Mouse (Mus musculus) midbrain, embryonic 13.5 days (tissue): ENCODE measurements around the gene Slc11a1. TPM values are rescaled to one million over a fixed set of nuclear protein-coding genes. Genes with fewer than 3 reads are reported as not detected.

Source experiments
- ATAC-seq: fragments of 200-750 bp; cut with Nextera tagmentation; 2 replicates; pipeline ENCODE4 v1.8.0; 2017; ENCODE audit warnings: mild to moderate bottlenecking, moderate TSS enrichment, moderate library complexity
- H3K27ac ChIP-seq: fragments of 300-500 bp; sonication (generic); 2 replicates; pipeline ENCODE4 v1.5.1; 2015; ENCODE audit warnings: inconsistent platforms, mild to moderate bottlenecking, moderate library complexity
- H3K27me3 ChIP-seq: fragments of 300-500 bp; sonication (generic); 2 replicates; pipeline ENCODE4 v1.6.1; 2015; ENCODE audit warnings: mild to moderate bottlenecking, inconsistent platforms
- H3K36me3 ChIP-seq: fragments of 300-500 bp; sonication (generic); 2 replicates; pipeline ENCODE4 v1.6.1; 2015; ENCODE audit warnings: mild to moderate bottlenecking, inconsistent platforms
- H3K4me1 ChIP-seq: fragments of 300-500 bp; sonication (generic); replicated peaks from 2 replicates; pipeline ENCODE4 v1.6.1; 2015; ENCODE audit warnings: inconsistent platforms
- H3K4me2 ChIP-seq: fragments of 300-500 bp; sonication (generic); replicated peaks from 2 replicates; pipeline ENCODE4 v1.6.1; 2015; ENCODE audit warnings: moderate library complexity, mild to moderate bottlenecking, inconsistent platforms
- H3K4me3 ChIP-seq: fragments of 300-500 bp; sonication (generic); replicated peaks from 2 replicates; pipeline ENCODE4 v1.5.1; 2015; ENCODE audit warnings: mild to moderate bottlenecking, inconsistent platforms
- H3K9ac ChIP-seq: fragments of 300-500 bp; sonication (generic); replicated peaks from 2 replicates; pipeline ENCODE4 v1.6.1; 2015; ENCODE audit warnings: mild to moderate bottlenecking, inconsistent platforms
- H3K9me3 ChIP-seq: fragments of 300-500 bp; sonication (generic); 2 replicates; pipeline ENCODE4 v1.6.1; 2016; ENCODE audit warnings: mild to moderate bottlenecking, inconsistent platforms
- WGBS: fragments of 180-500 bp; shearing (Covaris S2); methylation state at CpG from one replicate; pipeline ENCODE4 v1.1.7; 2015; 5-methylcytosine and 5-hydroxymethylcytosine counted together
- polyA plus RNA-seq: library from polyadenylated mRNA; unstranded; fragments of >200 nt; fragmentation: Nextera tagmentation; extraction: Ambion mirVana; gene quantifications from 2 replicates; pipeline ENCODE4 v1.2.1, GENCODE M21; 2015

Slc11a1 gene
- polyA plus RNA-seq, 1 experiment from 2014 or later: 2.9 TPM

DNA sequence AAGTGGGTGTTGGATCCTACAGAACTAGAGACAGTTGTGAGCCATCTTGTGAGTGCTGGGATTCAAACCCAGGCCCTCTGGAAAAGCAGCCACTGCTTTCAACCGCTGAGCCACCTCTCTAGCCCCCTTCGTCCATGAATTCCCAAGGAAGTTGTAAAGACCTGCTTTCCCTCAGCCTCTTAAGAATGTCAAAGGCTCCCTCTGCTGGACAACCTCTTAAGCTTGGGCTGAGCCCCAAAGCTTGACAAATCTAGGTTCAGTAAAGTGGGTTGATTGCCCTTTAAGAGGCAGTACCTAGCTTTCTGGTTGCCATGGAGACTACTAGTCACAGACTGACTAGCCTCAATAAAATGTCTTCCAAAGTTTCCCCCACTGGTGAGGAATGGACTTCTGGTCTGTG lies 13.2 kb upstream of the Slc11a1 start, which contains the start of gene Catip:
Gene Catip (plus strand): TSS at position 297 of the 400 bp plus-strand sequence.
- peak; percentile 71 for ATAC-seq
- Histone ChIP-seq H3K36me3 (no peaks in the 10 kb centered on the region), H3K9ac (no peak within 1 kb of the TSS), H3K27ac (no peak within 1 kb of the TSS), H3K4me2 (no peak within 1 kb of the TSS), H3K27me3 (no peaks in the 10 kb centered on the region), H3K4me1 (no peaks in the 10 kb centered on the region), H3K9me3 (no peaks in the 10 kb centered on the region), H3K4me3 (no peak within 1 kb of the TSS)
- 2% methylated on average over 2 of the region's 2 CpGs for WGBS

DNA sequence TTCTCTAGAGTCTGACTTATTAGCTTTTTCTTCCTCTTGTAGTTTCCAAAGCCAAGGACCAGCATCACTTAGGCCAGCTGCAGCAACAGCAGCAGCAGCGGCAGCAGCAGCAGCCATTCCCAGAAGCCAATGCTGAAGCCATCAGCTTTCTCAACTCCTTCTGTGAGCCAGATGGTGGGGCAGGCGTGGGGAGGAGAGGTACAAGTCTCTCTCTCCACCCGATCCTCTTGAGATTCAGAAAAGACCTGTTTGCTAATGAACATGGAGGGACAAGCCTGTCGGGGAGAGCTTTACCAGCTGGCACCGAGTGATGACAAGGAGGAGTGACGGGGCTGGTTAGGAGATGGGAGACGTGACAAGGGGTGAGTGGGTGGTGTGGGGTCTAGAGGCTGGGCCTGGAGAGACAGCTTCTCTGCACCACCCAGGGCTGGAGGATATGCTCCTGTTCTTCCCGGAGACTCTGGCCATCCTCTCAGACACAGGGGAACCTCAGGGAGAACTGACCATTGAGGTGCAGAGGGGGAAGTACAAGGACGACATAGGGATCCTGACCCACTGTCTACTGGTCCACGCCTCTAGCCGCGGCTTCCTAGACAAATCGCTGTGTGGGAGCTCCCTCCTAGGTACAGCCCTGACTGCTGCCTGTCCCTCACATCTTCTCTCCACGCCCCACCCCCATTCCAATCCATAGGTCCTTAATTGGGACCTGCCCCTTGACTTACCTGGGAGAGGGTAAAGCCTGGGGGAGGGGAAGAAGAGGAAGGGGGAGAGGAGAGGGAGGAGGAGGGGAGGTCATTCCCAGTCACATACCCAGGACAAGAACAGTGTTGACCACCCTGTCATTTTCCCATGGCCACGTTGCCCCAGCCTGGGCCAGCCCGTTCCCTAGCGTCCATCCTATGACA lies 12.4 kb upstream of the Slc11a1 start:
- 70% methylated on average over 17 of the region's 17 CpGs for WGBS
- Histone ChIP-seq H3K27me3 (peaks cover 7% of the 10 kb centered on the region), H3K4me3 (no peak overlapping the region), H3K4me1 (no peaks in the 10 kb centered on the region), H3K9me3 (no peaks in the 10 kb centered on the region), H3K27ac (no peak overlapping the region), H3K36me3 (no peaks in the 10 kb centered on the region), H3K4me2 (no peak overlapping the region), H3K9ac (no peak overlapping the region)
- ATAC-seq: peak; percentile 50

DNA sequence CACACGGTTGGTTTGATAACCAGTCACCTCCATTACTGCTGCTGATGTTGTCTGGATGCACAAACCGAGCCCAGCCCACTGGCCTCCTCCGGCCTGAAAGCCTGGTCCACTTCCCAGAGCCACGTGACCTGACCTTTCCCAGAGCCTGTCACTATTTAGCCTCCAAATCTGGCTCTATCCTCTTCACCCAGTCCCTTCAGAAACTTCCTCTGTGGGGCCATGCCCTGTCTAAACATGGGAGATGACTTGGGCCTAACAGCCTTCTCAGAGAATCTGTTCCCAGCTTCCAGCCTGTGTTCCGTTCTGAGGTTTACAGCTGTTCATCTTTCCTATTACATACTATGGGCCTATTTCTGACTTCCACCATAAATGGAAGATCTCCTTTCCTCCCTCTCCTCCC lies 11.6 kb upstream of the Slc11a1 start:
- no peak for ATAC-seq
- 81% methylated on average over 5 of the region's 5 CpGs for WGBS

DNA sequence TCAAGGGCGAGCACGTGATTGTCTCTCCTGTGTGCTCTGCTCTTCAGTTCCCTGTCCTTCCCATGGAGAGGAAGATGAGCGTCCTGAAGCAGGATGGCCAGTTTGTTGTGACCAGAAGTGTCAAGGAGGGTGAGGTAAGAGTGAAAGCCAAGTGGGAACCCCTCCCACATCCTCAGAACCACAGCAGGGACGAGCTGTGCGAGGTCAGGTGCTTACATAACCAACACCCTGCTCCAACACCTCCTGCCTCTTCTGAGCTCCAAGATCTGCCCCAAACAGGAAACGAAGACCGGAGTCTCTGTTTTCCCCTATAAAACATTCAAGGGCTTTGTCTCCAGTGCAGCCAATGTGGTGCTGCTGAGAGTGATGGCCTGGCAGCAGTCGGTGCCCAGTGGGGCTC lies 10.7 kb upstream of the Slc11a1 start:
- Histone ChIP-seq H3K36me3 (no peaks in the 10 kb centered on the region), H3K27me3 (peaks cover 15% of the 10 kb centered on the region), H3K4me1 (peaks cover 5% of the 10 kb centered on the region; the same call in 1 of the 2 replicates), H3K4me2 (no peak overlapping the region), H3K9me3 (no peaks in the 10 kb centered on the region), H3K4me3 (no peak overlapping the region), H3K9ac (no peak overlapping the region), H3K27ac (no peak overlapping the region)
- WGBS: 80% methylated on average over 8 of the region's 8 CpGs
- no peak for ATAC-seq

More for the DNA sequence above, 11.6 kb upstream of the Slc11a1 start:
- Histone ChIP-seq H3K4me2 (no peak overlapping the region), H3K27me3 (peaks cover 15% of the 10 kb centered on the region), H3K4me3 (no peak overlapping the region), H3K27ac (no peak overlapping the region), H3K9ac (no peak overlapping the region), H3K36me3 (no peaks in the 10 kb centered on the region), H3K4me1 (peaks cover 5% of the 10 kb centered on the region; the same call in 1 of the 2 replicates), H3K9me3 (no peaks in the 10 kb centered on the region)

DNA sequence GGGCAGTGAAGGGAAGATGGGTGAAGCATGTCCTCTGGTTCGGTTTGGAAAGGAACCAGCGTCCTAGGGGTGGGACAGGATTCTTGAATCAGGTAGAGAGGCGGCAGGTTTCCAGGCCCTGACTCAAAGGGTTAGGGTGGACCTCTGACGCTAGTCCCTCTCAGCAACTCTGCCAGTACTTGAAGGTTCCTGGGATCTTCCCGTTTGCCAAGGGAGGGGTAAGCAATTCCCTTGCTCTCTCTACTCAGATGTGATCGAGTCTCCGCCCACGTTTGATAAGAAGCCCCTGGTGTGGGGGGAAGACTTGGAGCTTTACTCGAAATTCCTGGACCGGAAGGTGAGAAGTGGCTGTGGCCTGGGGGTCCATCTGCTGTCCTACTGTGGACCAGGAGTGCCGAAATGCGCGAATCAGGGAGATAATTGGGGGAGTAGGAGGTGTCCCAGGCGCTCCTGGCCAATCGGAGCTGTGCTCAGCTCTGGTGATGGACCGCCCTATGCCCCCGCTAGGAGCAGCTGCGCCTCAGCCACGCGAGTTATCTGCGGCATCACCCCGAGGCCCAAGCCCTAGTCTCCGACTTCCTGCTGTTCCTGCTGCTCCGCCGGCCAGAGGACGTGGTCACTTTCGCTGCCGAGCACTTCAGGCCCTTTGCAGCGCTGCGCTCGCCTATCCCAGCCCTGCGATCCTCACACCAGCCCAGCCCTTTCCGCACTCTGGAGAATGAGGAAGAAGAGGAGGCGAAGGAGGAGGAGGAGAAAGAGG lies 6.9 kb upstream of the Slc11a1 start:
- peak; percentile 68; the same call in 1 of the 2 replicates for ATAC-seq
- Histone ChIP-seq H3K27me3 (peaks cover 15% of the 10 kb centered on the region), H3K4me1 (peaks cover 5% of the 10 kb centered on the region; the same call in 1 of the 2 replicates), H3K4me3 (peak overlapping the region; percentile 30), H3K9ac (peak overlapping the region; percentile 48; the same call in 1 of the 2 replicates), H3K9me3 (no peaks in the 10 kb centered on the region), H3K4me2 (peak overlapping the region; percentile 56), H3K36me3 (no peaks in the 10 kb centered on the region), H3K27ac (no peak overlapping the region)
- 22% methylated on average over 34 of the region's 34 CpGs for WGBS

DNA sequence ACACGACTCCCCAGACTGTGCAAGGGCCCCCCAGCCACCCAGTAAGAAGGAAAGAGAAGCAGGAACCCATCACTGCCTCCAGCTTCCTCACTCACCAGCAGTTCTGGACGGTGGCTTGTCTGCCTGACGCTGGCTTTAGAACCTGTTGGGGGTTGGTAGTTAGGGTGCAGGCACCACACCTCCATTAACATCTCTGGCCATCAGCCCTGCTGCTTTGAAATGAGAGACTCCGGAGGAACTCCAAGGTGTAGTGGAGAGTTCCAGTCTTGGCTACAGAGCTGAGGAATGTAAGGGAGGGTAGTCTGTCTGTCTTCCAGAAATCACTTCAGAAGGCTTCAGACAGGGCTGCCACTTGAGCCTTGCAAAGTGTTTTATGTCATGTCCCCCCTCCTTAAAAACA lies 5.0 kb upstream of the Slc11a1 start:
- no peak overlapping the region for H3K27ac ChIP-seq
- H3K4me1 ChIP-seq: peaks cover 5% of the 10 kb centered on the region; the same call in 1 of the 2 replicates
- ATAC-seq: no peak
- H3K9ac ChIP-seq: no peak overlapping the region
- no peak overlapping the region for H3K4me2 ChIP-seq
- H3K27me3 ChIP-seq: peaks cover 15% of the 10 kb centered on the region
- no peaks in the 10 kb centered on the region for H3K36me3 ChIP-seq
- no peak overlapping the region for H3K4me3 ChIP-seq
- WGBS: 45% methylated on average over 4 of the region's 4 CpGs
- H3K9me3 ChIP-seq: no peaks in the 10 kb centered on the region

DNA sequence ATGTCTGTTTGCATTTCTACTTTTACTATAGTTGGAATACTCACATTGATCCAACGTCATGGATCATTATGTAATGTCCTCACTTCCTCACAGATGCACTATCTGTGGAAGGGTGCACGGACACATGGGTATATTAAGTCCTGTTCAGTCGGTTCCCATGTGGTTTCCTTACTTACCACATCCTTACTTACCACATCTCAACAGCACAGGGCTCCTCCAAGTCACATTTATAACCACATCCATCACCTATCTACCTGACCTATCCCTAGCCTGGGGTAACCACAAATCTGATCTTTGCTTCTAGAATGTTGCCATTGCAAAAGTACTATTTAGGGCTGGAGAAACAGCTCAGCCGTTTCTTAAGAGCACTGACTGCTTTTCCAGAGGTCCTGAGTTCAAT lies 1.6 kb upstream of the Slc11a1 start:
- WGBS: 86% methylated on average over 4 of the region's 4 CpGs
- no peaks in the 10 kb centered on the region for H3K36me3 ChIP-seq

DNA sequence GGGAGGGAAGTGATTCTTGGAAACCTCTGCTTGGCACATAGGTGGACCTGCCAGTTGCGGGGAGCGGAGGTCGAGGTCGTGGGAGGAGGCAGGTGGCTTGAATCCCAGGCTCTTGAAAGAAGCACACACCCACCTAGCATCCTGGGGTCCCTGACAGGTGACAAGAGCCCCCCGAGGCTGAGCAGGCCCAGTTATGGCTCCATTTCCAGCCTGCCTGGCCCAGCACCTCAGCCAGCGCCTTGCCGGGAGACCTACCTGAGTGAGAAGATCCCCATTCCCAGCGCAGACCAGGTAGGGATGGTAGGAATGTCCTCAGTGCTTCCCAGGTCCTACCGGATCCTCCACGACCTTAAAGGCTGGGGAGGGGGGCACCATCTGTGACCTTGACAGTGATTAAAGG lies 566 bp downstream of the Slc11a1 start:
- Histone ChIP-seq H3K27ac (no peak overlapping the region), H3K4me1 (no peaks in the 10 kb centered on the region), H3K4me2 (no peak overlapping the region), H3K9me3 (no peaks in the 10 kb centered on the region), H3K36me3 (no peaks in the 10 kb centered on the region), H3K27me3 (no peaks in the 10 kb centered on the region), H3K9ac (no peak overlapping the region), H3K4me3 (no peak overlapping the region)
- 75% methylated on average over 10 of the region's 10 CpGs for WGBS
- ATAC-seq: no peak

More for the DNA sequence above, 1.6 kb upstream of the Slc11a1 start:
- Histone ChIP-seq H3K9ac (no peak overlapping the region), H3K4me1 (peaks cover 1% of the 10 kb centered on the region; the same call in 1 of the 2 replicates), H3K9me3 (no peaks in the 10 kb centered on the region), H3K27ac (no peak overlapping the region), H3K4me2 (no peak overlapping the region), H3K27me3 (no peaks in the 10 kb centered on the region), H3K4me3 (no peak overlapping the region)
- no peak for ATAC-seq

DNA sequence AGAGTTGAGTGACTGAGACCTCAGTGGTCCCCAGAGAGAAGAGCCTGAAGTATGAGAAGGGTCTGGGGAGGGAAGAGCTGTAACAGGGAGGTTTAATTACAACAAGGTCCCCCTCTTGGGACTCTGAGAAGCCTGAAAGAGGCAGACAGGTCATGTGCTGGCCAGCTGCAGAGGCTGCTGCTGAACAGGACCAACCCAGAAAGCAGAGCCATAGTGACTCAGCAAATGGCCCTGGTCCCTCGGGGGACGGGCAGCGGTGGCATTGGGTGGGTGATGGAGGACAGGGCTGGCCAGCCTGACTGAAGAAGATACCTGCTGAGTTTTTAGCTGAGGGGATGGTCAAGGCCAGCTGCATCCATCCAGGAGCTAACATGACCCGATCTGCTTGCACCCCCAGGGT lies 1.4 kb downstream of the Slc11a1 start:
- ATAC-seq: no peak
- no peaks in the 10 kb centered on the region for H3K36me3 ChIP-seq
- H3K27me3 ChIP-seq: no peaks in the 10 kb centered on the region
- no peaks in the 10 kb centered on the region for H3K9me3 ChIP-seq
- H3K4me2 ChIP-seq: no peak overlapping the region
- H3K27ac ChIP-seq: no peak overlapping the region
- no peak overlapping the region for H3K9ac ChIP-seq
- 91% methylated on average over 4 of the region's 4 CpGs for WGBS
- H3K4me1 ChIP-seq: no peaks in the 10 kb centered on the region
- H3K4me3 ChIP-seq: no peak overlapping the region

DNA sequence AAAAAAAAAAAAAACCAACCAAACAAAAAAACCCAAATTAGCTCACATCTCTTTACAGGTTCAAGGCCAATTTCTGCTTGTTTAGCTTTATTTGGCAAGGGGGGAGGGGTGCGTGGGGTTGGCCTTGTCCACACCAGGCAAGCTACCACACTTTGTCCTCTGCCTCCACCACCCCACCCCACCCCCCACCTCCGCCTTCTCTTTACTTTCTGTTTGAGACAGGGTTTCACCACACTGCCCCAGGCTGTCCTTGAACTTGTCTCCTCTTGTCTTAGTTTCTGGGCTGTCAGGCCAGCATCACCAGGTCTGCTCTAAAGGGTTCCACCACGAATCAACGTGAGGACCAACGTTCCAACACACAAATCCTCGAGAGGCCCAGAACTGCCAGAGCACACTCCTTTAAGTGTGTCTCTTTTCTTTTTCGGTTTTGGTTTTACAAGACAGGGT lies 4.1 kb downstream of the Slc11a1 start:
- Histone ChIP-seq H3K9me3 (no peaks in the 10 kb centered on the region), H3K4me1 (no peaks in the 10 kb centered on the region), H3K4me2 (no peak overlapping the region), H3K27me3 (no peaks in the 10 kb centered on the region), H3K27ac (no peak overlapping the region), H3K9ac (no peak overlapping the region), H3K4me3 (no peak overlapping the region), H3K36me3 (no peaks in the 10 kb centered on the region)
- ATAC-seq: no peak
- WGBS: 89% methylated on average over 7 of the region's 7 CpGs

DNA sequence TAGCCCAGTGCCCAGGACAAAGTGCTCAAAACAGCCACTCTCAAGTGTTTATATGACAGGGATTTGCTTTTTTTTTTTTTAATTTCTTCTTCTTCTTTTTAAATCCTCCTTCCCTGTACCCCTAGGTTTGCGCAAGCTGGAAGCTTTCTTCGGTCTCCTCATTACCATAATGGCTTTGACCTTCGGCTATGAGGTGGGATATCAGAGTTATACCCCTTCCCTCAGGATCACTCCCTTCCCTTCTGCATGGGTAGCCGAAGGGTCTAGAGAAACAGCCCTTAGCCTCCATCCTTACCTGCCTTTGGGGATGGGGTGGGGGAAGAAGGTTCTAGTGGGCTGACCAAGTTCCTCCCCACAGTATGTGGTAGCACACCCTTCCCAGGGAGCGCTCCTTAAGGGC lies 5.5 kb downstream of the Slc11a1 start:
- ATAC-seq: no peak
- WGBS: 86% methylated on average over 5 of the region's 5 CpGs

DNA sequence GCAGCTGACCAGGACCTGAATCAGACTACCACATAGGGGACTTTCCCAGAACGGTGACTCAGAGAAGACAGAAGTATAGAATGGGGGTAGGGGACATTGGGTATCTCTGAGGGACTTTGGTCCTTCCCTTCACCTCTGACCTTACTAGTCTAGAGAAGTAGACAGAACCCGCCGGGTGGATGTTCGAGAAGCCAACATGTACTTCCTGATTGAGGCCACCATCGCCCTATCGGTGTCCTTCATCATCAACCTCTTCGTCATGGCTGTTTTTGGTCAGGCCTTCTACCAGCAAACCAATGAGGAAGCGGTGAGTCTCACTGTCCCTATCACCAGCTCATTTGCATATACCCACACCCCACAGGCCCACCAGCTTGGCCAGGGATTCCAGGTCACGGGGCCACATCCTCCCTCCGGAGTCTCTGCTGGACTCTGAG lies 6.6 kb downstream of the Slc11a1 start:
- H3K9ac ChIP-seq: no peak overlapping the region
- no peak for ATAC-seq
- H3K4me1 ChIP-seq: 0 out of 2 replicates have a peak, but pooled peaks cover 3% of the 10 kb centered on the region
- H3K4me3 ChIP-seq: no peak overlapping the region
- H3K9me3 ChIP-seq: no peaks in the 10 kb centered on the region
- no peak overlapping the region for H3K4me2 ChIP-seq
- no peaks in the 10 kb centered on the region for H3K27me3 ChIP-seq
- no peak overlapping the region for H3K27ac ChIP-seq
- 87% methylated on average over 10 of the region's 10 CpGs for WGBS
- no peaks in the 10 kb centered on the region for H3K36me3 ChIP-seq

More for the DNA sequence above, 5.5 kb downstream of the Slc11a1 start:
- H3K9me3 ChIP-seq: no peaks in the 10 kb centered on the region
- H3K9ac ChIP-seq: no peak overlapping the region
- H3K36me3 ChIP-seq: no peaks in the 10 kb centered on the region
- H3K27me3 ChIP-seq: no peaks in the 10 kb centered on the region
- no peak overlapping the region for H3K4me2 ChIP-seq
- no peak overlapping the region for H3K4me3 ChIP-seq
- H3K4me1 ChIP-seq: no peaks in the 10 kb centered on the region
- no peak overlapping the region for H3K27ac ChIP-seq
